Mouse (Mus musculus) megakaryocyte, embryonic 14.5 days (primary cell): Measurements from ENCODE around the gene Gpx7.
"Not testable (repeated sequence)": the region's sequence is repeated elsewhere in the genome, so short reads cannot be mapped to it uniquely, and the experiment has no call there.

Source experiments
- FLI1 ChIP-seq: IDR thresholded peaks from 2 replicates; pipeline ENCODE4 v1.6.1; 2012; ENCODE audit warnings: low read length, inconsistent platforms, mixed read lengths
- GATA1 ChIP-seq: IDR thresholded peaks from 3 replicates; pipeline ENCODE4 v1.6.1; 2012; ENCODE audit warnings: mixed read lengths, low read length, inconsistent platforms, borderline replicate concordance

DNA sequence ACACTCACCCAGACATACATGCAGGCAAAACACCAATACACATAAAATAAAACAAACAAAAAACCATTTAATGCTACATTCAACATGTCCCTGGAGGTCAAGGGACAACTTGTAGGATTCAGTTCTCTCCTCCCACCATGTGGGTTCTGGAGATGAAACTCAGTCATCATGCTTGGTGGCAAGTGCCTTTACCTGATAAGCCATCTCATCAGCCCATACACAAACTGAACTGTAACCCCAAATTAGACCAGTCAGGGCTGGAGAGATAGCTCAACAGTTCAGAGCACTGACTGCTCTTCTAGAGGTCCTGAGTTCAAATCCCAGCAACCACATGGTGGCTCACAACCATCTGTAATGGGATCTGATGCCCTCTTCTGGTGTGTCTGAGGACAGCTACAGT, 53.2 kb downstream of the Gpx7 start:
- TF ChIP-seq FLI1, GATA1: not testable (repeated sequence)
